Mouse (Mus musculus) heart, postnatal 10 days (tissue): ENCODE results near the gene Kif11. TPM values are rescaled to one million over a fixed set of nuclear protein-coding genes. Genes with fewer than 3 reads are reported as not detected.

Source experiments
- DNase-seq, 2 experiments: peaks; one replicate each; pipeline ENCODE4 v3.0.0; 2021
- intact Hi-C: fragments of 180-260 bp; cut with DNase I; formaldehyde crosslinking; loops from one replicate; pipeline ENCODE4 v1.15.1; 2025
- total RNA-seq, 2 experiments: library from RNA; stranded (reverse); gene quantifications; 2 replicates each; pipeline ENCODE4 v1.2.3; 2021

Kif11 gene
- 10 to 100 TPM; 11.5 to 11.8 TPM for total RNA-seq

DNA sequence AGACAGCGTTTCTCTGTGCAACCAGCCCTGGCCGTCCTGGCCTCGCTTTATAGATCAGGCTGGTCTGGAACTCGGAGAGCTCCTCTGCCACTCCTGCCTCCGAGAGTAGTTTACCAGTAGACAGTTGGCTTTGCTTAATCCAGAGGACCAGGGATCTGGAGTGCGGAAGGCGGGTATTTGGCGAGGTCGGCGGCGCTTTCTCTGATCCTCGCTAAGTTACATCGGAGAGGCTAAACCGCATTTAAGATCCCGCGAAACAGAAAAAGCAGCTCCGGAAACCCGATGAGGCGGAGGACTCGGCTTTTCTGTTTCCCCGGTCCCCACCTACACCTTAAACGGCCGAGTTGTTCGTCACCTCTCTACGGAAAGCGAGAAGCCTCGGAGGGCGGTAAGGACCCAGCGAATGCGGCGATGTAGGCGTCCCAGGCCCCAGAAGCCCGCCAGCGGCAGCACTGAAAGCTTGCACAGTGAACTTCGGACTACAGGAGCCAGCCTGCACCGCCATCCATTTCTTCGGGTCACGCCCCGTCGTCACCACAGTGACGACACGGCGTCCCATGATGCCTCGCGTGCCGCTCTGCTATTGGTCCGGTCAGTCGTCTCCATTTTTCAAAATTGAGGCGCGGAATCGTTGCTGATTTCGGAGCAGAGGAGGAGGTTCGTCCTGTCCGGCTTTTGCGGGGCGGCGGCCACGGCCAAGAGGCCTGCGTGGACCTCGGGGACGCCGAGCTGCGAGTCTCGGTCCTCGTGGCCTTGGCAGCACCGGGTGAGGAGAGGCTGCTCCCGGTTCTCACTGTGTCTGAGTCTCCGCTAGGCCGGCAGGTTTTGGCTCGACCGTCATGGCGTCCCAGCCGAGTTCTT, at the start of gene Kif11:
TSS of gene Kif11 (plus strand) at position 649 of the 861 bp plus-strand sequence.
- intact Hi-C loops = no loop called here
- DNase-seq = peak; percentile 98 to 100

DNA sequence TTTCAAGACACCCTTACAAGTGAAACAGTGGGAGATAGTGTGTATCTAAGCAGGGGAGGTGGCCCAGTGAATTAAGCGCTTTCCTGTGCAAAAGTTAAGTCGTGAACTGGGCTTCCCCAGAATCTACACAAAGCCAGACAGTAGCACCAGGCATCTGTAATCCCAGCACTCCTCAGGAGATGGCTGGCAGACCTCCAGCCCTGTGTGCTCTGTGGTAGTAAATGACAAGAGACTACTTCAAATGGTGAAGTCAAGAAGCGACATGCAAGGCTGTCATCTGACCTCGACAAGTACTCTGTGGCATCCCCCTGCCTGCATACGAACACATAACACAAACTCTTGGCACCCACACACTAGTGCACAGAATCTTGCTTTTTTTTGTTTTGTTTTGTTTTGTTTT, 49.0 kb upstream of the Kif11 start:
- intact Hi-C loops = no loop called here
- no peak for DNase-seq

GRCm38 (mm10) chr19:37332726-37333125, 43.5 kb upstream of the Kif11 start:
- intact Hi-C loops = no loop called here

DNA sequence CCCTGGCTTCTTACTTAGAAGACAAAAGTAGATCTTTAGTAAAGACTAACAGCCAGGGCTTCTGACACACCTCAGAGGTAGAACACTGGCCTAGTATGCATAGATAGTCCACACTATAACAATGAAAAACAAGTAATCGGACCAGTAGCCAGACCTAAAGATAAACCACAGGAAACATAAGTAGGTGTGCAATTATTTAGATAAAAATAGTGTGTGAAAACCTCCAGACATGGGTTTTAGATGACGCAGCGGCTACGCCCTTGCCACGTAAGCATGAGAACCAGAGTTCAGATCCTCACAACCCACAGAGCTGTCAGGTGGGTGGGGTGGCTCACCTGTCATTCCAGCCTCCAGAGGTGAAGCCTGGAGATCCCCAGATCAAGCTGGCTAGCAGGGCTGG, 42.8 kb upstream of the Kif11 start:
- intact Hi-C loops = no loop called here

More at GRCm38 (mm10) chr19:37332726-37333125, 43.5 kb upstream of the Kif11 start:
- DNase-seq = no peak

GRCm38 (mm10) chr19:37335392-37335791, 40.8 kb upstream of the Kif11 start:
- DNase-seq = no peak
- intact Hi-C loops = no loop called here

More for the DNA sequence above, 42.8 kb upstream of the Kif11 start:
- DNase-seq = no peak

GRCm38 (mm10) chr19:37337752-37338151, 38.5 kb upstream of the Kif11 start, which contains the start of gene Ide:
Ide (minus strand) TSS chr19:37337852.
- no peak for DNase-seq
- intact Hi-C loops = no loop called here

DNA sequence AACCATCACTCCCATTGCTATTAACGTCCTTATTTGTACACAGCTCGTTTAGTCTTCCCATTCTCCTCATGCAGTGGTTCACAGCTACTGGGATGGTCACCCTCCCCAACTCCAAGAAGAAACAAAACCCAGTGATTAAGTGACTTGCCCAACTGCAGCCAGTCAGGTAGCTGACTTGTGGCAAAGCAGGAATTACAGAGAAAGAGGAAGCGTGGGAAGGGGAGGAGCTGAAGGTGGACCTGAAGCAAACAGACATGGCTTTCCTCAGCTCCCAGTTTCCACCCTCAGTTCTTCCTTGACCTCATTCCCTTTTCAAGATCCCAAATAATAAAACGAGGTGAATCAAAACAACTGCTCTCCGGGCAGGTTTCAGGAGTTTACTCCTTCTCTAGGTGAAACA, 35.7 kb upstream of the Kif11 start:
- intact Hi-C loops = no loop called here

DNA sequence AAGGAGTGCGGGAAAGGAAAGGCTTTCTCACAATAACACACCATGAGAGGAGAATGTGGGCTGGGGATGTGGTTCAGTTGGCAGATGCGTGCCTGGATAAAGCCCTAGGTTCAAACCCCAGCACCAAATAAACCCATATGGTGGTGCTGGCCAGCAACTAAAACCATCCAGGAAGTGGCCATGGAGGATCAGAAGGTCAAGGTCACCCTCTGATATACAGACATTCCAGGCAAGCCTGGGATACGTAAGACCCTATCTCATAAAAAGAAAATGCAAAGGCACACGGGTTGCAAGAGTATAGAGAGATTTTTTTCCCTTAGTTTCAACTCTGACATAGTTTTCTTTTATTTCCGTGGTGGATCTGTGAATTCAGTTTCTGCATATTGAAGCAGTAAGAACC, 35.3 kb upstream of the Kif11 start:
- DNase-seq = no peak
- intact Hi-C loops = no loop called here

More for the DNA sequence above, 35.7 kb upstream of the Kif11 start:
- DNase-seq = no peak

GRCm38 (mm10) chr19:37343899-37344298, 32.3 kb upstream of the Kif11 start:
- DNase-seq = no peak
- intact Hi-C loops = no loop called here

DNA sequence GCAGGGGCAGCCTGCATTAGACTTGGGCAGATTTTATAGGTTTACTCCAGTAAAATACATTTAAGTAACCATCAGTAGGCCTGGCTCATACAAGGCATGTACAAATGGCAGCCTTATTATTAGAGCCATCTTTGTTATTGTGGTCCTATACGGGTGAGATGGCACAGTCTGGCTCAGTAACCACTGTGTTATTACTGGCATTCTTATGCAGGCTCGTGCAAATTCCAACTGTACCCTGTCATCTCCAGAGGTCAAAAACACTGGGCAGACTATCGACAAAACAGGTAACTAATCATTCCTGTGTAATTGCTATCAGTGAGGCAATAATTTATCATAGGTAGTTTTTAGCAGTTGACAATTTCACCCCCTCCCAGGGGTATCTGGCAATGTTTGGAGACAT, 29.9 kb upstream of the Kif11 start:
- DNase-seq = no peak
- intact Hi-C loops = no loop called here

DNA sequence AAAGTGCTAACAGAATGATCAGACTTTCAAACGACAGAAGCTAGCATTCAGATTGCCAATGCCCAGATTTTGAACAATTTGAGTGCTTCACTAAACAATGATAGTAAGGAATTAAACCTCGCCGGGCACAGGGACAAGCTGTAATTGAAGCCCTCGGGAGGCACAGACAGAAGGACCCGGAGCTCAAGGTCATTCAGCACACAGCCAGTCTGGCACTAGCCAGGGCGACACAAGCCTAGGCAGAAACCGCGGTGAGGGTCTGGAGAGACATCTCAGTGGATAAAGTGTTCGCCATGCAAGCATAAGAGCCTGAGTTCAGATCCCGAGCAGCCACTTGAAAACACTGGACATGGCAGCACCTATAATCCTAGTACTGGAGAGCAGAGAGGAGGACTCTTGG, 27.9 kb upstream of the Kif11 start:
- peak; percentile 37 to 51 for DNase-seq
- intact Hi-C loops = no loop called here

GRCm38 (mm10) chr19:37348952-37349351, 27.3 kb upstream of the Kif11 start:
- no peak for DNase-seq
- intact Hi-C loops = no loop called here

- DNase-seq = no peak
- intact Hi-C loops = no loop called here
These were observed 23.4 kb upstream of the Kif11 start for GRCm38 (mm10) chr19:37352756-37353155.

DNA sequence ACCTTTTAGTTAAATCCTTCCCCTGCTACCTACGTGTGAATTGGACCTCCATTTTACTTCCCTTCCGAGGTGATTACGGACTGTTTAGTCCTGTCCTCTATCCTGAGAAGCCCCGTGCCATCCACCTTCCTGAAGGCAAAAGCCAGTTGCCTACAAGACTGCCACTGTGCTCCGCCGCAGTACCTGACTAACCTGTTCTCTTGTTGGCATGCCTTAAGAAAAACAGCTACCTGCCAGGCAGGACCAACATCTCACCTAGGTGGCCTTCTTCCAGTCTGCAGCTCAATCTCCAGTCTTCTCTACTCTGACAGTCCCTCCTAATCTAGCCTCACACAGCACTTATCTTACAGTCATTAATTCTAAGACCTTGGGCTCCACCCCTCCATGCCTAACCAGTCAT, 22.9 kb upstream of the Kif11 start:
- intact Hi-C loops = no loop called here
- no peak for DNase-seq

GRCm38 (mm10) chr19:37360044-37360443, 16.2 kb upstream of the Kif11 start:
- no peak for DNase-seq
- intact Hi-C loops = no loop called here

DNA sequence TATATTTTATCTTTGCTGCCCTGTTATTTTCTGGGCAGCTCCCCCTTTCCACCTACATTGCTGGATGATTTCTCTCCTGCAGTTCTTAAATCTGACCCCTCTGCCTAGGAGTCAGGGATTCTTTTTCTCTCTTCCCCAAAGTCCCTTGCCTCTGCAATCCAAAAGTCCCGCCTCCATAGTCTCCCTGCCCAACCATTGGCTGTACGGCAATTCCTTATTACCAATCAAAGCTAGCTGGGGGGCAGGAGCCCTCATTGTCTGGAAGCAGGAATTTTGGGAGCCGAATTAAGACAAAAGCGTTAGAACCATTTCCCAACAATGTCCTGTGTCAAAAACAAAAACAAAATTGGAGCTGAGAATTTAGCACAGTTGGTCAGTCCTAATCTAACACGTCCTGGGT, 13.7 kb upstream of the Kif11 start:
- intact Hi-C loops = no loop called here
- no peak for DNase-seq

GRCm38 (mm10) chr19:37363128-37363939, 12.9 kb upstream of the Kif11 start:
- no peak for DNase-seq
- intact Hi-C loops = no loop called here

GRCm38 (mm10) chr19:37368990-37369389, 7.2 kb upstream of the Kif11 start:
- DNase-seq = no peak
- intact Hi-C loops = no loop called here

DNA sequence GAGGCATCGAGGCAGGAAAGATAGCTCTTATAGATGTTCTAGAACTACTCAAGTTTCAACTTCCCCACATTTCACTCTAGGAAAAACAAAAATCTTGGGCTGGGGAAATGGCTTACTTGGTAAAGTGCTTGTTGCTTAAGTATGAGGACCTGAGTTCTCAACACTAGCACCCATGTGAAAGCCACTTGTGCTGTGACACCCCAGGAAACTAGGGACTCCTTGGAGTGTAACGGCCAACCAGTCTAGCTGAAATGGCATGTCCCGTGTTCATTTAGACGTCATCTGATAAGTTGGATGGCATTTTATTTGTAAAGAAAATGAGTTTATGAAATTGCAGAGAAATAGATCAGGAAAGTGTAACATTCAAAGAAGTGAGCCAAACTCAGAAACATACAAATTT, 6.3 kb upstream of the Kif11 start:
- intact Hi-C loops = no loop called here
- no peak for DNase-seq

DNA sequence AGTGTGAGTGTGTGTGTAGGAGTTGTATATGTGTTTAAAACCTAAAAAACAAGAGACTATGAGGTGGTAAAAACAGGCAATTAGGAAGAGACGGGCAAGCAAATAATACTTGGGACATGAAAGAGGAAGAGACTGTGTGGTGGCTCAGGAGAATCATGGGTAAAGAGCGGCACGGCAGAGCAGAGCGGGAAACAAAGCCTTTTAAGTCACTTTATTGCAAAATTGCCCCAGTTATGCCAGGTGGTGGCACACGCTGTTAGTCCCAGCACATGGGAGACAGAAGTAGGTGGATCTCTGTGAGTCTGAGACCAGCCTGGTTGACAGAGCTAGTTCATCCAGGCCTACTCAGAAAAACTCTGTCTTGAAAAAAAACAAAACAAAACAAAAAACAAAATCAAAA, 5.8 kb upstream of the Kif11 start:
- intact Hi-C loops = no loop called here
- DNase-seq = no peak

GRCm38 (mm10) chr19:37374941-37375754, 1.1 kb upstream of the Kif11 start:
- DNase-seq = peak in 1 of 2 experiments; percentile 18
- intact Hi-C loops = no loop called here
